Mouse (Mus musculus) thymus, adult 2 months (tissue): ENCODE data around the gene Vmn1r218.

Source experiments
- CTCF ChIP-seq: fragments of 200-500 bp; IDR thresholded peaks from 2 replicates; pipeline ENCODE4 v1.5.1; 2012; ENCODE audit warnings: mild to moderate bottlenecking, control low read depth, low read length, moderate library complexity, borderline replicate concordance; ENCODE audit not compliant: control insufficient read depth, poor library complexity, insufficient read depth; ENCODE audit errors: extremely low read depth
- POLR2A ChIP-seq: fragments of 200-500 bp; IDR thresholded peaks from 2 replicates; pipeline ENCODE4 v1.6.1; 2012; ENCODE audit warnings: mild to moderate bottlenecking, low read length, control low read depth, moderate library complexity; ENCODE audit not compliant: control insufficient read depth, poor library complexity, insufficient read depth; ENCODE audit errors: extremely low read depth

- TF ChIP-seq CTCF (no peak), POLR2A (no peak)
Measured at GRCm38 (mm10) chr13:23094386-23094785, 38.6 kb upstream of the Vmn1r218 start.
